Mouse (Mus musculus): ENCODE measurements around the gene Cdkal1. TPM values are rescaled to one million over a fixed set of nuclear protein-coding genes. Genes with fewer than 3 reads are reported as not detected.

Gene Cdkal1
- polyA plus RNA-seq, 1 experiment: 11.5 TPM

DNA sequence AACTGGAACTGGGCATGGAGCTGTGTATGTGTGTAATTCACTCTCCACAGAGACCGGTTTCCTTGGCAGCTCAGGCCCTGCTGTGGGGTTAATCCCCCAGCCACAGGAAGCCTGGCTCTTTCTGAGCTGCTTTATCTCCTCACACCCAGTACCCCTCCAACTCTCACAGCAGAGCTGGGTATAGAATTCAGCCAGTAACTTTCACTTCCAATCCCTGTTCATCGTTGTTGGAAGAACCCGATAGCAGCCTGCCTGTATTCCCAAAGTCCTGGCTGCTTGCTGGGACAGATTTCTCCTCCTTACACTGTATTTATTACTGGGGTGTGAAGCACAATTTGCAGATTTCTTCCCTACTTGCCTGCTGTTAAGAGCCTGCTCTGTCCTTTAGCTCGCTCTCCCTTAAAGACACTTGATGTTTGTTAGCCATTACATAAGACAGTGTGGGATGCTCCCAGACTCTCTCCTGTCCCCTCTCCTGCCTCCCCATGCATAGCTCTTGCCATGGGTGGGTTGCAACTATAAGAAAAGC is 581.7 kb downstream of the Cdkal1 start:
- TF ChIP-seq POLR2A (IDR thresholded peaks at IDR 0.05; ENCODE audit: borderline replicate concordance, control insufficient read depth, low read depth, low read length) (no peak), CTCF (IDR thresholded peaks at IDR 0.05; ENCODE audit: control insufficient read depth, insufficient read depth, low read length) (no peak)
- Histone ChIP-seq H3K27ac (ENCODE audit: control insufficient read depth, insufficient read depth, low read depth, low read length, poor library complexity) (no peak overlapping the region), H3K4me1 (ENCODE audit: control insufficient read depth, insufficient read depth, low read length) (no peaks in the 10 kb centered on the region), H3K4me3 (replicated peaks; ENCODE audit: control insufficient read depth, low read depth, low read length) (no peak overlapping the region)
- WGBS: 60% methylated on average over 4 of the region's 4 CpGs

DNA sequence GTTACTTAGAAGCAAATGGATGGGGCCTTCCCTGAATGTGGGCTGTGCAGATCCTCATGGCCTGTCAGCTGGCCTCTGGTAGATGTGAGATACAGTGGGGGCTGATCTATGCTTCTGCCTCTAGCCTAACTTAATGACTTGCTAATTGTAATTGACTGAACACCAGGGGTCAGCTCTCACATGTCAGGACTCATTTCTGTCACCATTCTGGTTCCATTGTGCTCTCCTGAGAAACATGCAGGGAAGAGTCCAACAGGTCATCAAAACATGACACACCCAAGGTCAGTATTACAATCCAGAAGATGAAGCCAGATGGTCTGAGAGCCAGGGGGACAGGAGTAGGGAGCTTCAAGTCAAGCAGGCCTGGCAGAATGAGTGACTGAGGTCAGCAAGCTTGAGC is 584.0 kb downstream of the Cdkal1 start:
- Histone ChIP-seq H3K4me3 (replicated peaks; ENCODE audit: control insufficient read depth, low read depth, low read length) (no peak overlapping the region), H3K27ac (ENCODE audit: control insufficient read depth, insufficient read depth, low read depth, low read length, poor library complexity) (no peak overlapping the region), H3K4me1 (ENCODE audit: control insufficient read depth, insufficient read depth, low read length) (no peaks in the 10 kb centered on the region)
- TF ChIP-seq POLR2A (IDR thresholded peaks at IDR 0.05; ENCODE audit: borderline replicate concordance, control insufficient read depth, low read depth, low read length) (no peak), CTCF (IDR thresholded peaks at IDR 0.05; ENCODE audit: control insufficient read depth, insufficient read depth, low read length) (no peak)

DNA sequence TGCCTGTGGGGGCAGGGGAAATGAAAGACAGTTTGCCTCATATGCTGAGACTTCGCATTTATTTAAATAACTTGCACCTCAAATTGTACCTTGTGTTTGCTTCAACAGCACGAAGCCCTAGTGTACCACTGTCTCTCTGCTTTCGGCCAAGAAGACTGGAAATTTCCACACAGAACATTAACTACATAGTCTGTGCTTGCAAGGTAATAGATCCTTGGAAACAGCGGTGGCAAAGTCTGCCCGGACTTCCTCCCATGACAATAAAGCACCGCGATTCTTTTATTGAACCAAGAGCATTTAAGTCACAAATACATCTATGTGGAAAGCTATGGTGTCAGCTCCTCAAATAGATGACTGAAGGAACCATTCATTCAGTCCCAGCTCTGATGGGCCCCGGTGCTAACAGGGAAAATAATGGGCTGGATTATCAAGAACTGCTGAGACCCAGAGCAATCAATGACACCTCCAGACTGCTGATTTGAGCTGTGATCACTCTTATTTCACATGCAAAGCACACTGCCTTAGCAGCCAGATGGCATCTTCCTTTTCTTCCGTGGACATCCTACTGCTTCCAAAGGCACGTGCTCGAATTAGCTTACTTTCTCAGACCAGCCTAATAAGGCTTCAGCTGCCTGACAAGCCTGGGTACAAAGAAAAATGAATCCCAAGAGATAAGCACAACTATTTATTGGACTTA is 591.3 kb downstream of the Cdkal1 start:
- Histone ChIP-seq H3K4me1 (ENCODE audit: control insufficient read depth, insufficient read depth, low read length) (no peaks in the 10 kb centered on the region), H3K4me3 (replicated peaks; ENCODE audit: control insufficient read depth, low read depth, low read length) (no peak overlapping the region), H3K27ac (ENCODE audit: control insufficient read depth, insufficient read depth, low read depth, low read length, poor library complexity) (no peak overlapping the region)
- WGBS: 81% methylated on average over 11 of the region's 11 CpGs
- TF ChIP-seq CTCF (IDR thresholded peaks at IDR 0.05; ENCODE audit: control insufficient read depth, insufficient read depth, low read length) (no peak), POLR2A (IDR thresholded peaks at IDR 0.05; ENCODE audit: borderline replicate concordance, control insufficient read depth, low read depth, low read length) (no peak)

DNA sequence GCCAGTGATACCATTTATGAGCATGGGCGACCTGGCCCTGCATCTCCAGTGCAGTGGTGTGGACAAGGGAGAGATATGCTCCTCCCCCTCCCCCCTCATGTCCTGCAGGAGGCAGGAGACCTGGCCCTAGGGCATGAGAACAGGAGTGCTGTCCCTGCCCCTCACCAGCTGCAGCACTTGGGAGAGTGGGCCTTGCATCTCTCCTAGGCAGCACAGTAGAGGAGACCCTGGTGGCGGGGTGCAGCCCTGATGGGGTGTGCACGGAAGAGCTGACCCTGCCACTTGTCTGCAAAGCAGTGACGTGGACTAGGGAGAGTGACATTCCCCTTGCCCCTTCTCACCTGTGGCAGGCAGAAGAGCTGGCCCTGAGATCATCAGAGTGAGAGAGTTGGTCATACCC is 593.3 kb downstream of the Cdkal1 start:
- Histone ChIP-seq H3K4me3 (replicated peaks; ENCODE audit: control insufficient read depth, low read depth, low read length) (no peak overlapping the region), H3K4me1 (ENCODE audit: control insufficient read depth, insufficient read depth, low read length) (no peaks in the 10 kb centered on the region), H3K27ac (ENCODE audit: control insufficient read depth, insufficient read depth, low read depth, low read length, poor library complexity) (no peak overlapping the region)
- 80% methylated on average over 4 of the region's 4 CpGs for WGBS
- no peak for TF ChIP-seq CTCF (IDR thresholded peaks at IDR 0.05; ENCODE audit: control insufficient read depth, insufficient read depth, low read length)
- no peak for TF ChIP-seq POLR2A (IDR thresholded peaks at IDR 0.05; ENCODE audit: borderline replicate concordance, control insufficient read depth, low read depth, low read length)

DNA sequence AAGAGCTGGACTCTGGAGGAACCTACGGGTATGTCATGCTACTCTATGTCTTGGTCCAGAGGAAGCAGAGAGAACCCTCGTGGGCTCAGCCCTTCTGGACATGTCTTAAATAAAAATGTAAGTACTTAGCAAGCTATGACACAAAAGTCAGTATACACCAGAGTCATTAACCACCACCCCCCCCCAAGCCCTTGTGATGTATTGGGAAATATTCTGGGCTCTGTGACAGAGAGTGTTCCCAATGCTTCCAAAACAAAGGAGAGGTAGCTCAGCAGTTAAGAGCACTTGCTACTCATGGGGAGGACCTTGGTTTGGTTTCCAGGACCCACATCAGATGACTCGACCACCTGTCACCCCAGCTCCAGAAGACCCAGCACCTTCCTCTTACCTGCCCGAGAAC is 606.9 kb downstream of the Cdkal1 start:
- 78% methylated on average over 4 of the region's 4 CpGs for WGBS
- Histone ChIP-seq H3K4me3 (replicated peaks; ENCODE audit: control insufficient read depth, low read depth, low read length) (no peak overlapping the region), H3K27ac (ENCODE audit: control insufficient read depth, insufficient read depth, low read depth, low read length, poor library complexity) (no peak overlapping the region), H3K4me1 (ENCODE audit: control insufficient read depth, insufficient read depth, low read length) (no peaks in the 10 kb centered on the region)
- no peak for TF ChIP-seq POLR2A (IDR thresholded peaks at IDR 0.05; ENCODE audit: borderline replicate concordance, control insufficient read depth, low read depth, low read length)
- no peak for TF ChIP-seq CTCF (IDR thresholded peaks at IDR 0.05; ENCODE audit: control insufficient read depth, insufficient read depth, low read length)

DNA sequence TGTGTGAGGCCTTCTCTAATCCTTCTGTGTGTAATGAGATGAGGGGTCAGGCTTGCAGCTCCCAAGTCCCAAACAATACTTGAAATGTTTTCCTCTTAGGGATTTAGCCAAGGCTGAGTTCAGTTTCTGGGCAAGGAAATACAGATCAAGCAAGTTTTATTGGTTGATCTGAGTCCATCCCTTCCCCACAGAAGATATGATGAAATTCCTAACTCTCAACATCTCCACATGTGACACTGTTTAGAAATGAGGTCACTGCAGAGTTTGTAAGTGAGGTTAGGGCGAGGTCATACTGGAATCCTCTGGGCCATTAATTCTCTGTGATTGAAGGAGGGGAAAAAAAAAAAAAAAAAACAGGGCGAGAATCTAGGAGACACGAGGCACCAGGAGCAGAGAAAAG is 607.7 kb downstream of the Cdkal1 start:
- 77% methylated on average over 3 of the region's 3 CpGs for WGBS
- H3K4me3 ChIP-seq (replicated peaks; ENCODE audit: control insufficient read depth, low read depth, low read length): no peak overlapping the region
- TF ChIP-seq POLR2A (IDR thresholded peaks at IDR 0.05; ENCODE audit: borderline replicate concordance, control insufficient read depth, low read depth, low read length) (no peak), CTCF (IDR thresholded peaks at IDR 0.05; ENCODE audit: control insufficient read depth, insufficient read depth, low read length) (no peak)
- no peak overlapping the region for H3K27ac ChIP-seq (ENCODE audit: control insufficient read depth, insufficient read depth, low read depth, low read length, poor library complexity)
- no peaks in the 10 kb centered on the region for H3K4me1 ChIP-seq (ENCODE audit: control insufficient read depth, insufficient read depth, low read length)

DNA sequence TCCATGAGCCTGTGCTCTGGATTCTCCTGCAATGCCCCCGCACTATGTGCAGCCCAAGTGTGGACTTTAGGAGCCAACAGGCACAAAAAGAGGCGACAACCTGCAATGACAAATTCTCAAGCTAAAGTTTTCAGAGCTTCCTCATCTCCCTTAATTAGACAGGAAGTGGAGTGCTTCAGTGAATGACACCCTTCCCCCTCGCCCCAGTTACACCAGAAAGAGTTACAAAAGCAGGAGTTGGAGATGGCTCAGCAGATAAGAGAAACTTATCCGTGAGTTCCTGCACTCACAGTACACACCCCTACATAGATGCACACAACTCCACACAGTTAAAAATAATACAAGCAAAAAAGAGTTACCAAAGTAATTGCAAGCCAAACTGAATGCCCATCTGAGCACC is 620.4 kb downstream of the Cdkal1 start:
- no peak overlapping the region for H3K4me3 ChIP-seq (replicated peaks; ENCODE audit: control insufficient read depth, low read depth, low read length)
- no peaks in the 10 kb centered on the region for H3K4me1 ChIP-seq (ENCODE audit: control insufficient read depth, insufficient read depth, low read length)
- WGBS: 26% methylated on average over 4 of the region's 4 CpGs
- TF ChIP-seq CTCF (IDR thresholded peaks at IDR 0.05; ENCODE audit: control insufficient read depth, insufficient read depth, low read length) (no peak), POLR2A (IDR thresholded peaks at IDR 0.05; ENCODE audit: borderline replicate concordance, control insufficient read depth, low read depth, low read length) (no peak)
- no peak overlapping the region for H3K27ac ChIP-seq (ENCODE audit: control insufficient read depth, insufficient read depth, low read depth, low read length, poor library complexity)

DNA sequence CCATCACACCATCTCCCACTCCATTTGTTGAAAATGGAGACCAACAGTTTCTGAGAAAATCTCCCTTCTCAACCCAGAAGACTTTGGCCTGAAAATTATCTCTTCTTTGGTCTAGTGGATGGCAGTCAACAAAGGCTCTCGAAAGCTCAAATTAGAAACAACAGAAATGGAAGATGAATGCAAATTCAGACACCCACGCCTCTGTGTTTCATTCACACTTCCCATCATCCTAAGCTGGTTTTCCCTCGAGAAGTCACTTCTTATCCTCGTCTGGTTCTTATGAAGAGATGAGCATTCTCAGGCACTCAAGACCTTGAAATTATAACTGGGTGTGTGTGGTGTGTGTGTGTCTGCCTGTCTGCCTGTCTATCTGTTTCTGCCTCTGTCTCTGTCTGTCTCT is 621.0 kb downstream of the Cdkal1 start:
- H3K4me3 ChIP-seq (replicated peaks; ENCODE audit: control insufficient read depth, low read depth, low read length): no peak overlapping the region
- WGBS: 74% methylated on average over 4 of the region's 4 CpGs
- no peaks in the 10 kb centered on the region for H3K4me1 ChIP-seq (ENCODE audit: control insufficient read depth, insufficient read depth, low read length)
- TF ChIP-seq CTCF (IDR thresholded peaks at IDR 0.05; ENCODE audit: control insufficient read depth, insufficient read depth, low read length) (no peak), POLR2A (IDR thresholded peaks at IDR 0.05; ENCODE audit: borderline replicate concordance, control insufficient read depth, low read depth, low read length) (no peak)
- no peak overlapping the region for H3K27ac ChIP-seq (ENCODE audit: control insufficient read depth, insufficient read depth, low read depth, low read length, poor library complexity)

DNA sequence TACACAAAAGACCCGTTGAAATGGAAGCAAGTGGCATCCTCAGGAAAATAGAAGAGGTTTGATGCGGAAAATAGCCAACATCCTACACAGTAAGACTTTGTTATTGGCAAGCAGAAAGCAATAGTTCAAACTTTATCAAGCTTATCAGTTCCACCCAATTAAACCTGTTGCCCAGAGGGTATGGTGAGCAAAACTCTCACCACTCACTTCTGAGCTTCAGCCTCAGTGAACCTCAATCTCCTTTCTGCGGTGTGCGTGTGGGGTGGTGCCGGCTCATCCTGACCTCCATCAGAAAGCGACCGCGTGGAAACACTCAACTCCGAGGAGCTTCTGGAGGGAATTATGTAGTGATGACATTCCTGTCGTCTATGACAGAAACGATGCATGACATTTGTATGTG is 621.5 kb downstream of the Cdkal1 start:
- Histone ChIP-seq H3K4me3 (replicated peaks; ENCODE audit: control insufficient read depth, low read depth, low read length) (no peak overlapping the region), H3K27ac (ENCODE audit: control insufficient read depth, insufficient read depth, low read depth, low read length, poor library complexity) (no peak overlapping the region), H3K4me1 (ENCODE audit: control insufficient read depth, insufficient read depth, low read length) (no peaks in the 10 kb centered on the region)
- TF ChIP-seq POLR2A (IDR thresholded peaks at IDR 0.05; ENCODE audit: borderline replicate concordance, control insufficient read depth, low read depth, low read length): no peak
- no peak for TF ChIP-seq CTCF (IDR thresholded peaks at IDR 0.05; ENCODE audit: control insufficient read depth, insufficient read depth, low read length)
- WGBS: 88% methylated on average over 11 of the region's 11 CpGs
